Mouse (Mus musculus) splenic B cell, adult 2 months (primary cell): Measurements from ENCODE around the gene Sec1.
A peak's percentile ranks its signal among the peaks of the same experiment; 100 is the strongest.

Source experiments
- DNase-seq: peaks from one replicate; pipeline ENCODE4 v3.0.0-alpha.2; 2011; ENCODE audit warnings: low read depth, low spot score
- H3K27me3 ChIP-seq: 2 replicates; pipeline ENCODE4 v1.6.1; 2012; ENCODE audit warnings: mild to moderate bottlenecking, low read length, moderate library complexity, mixed read lengths; ENCODE audit not compliant: control insufficient read depth, poor library complexity, insufficient read depth, severe bottlenecking
- H3K36me3 ChIP-seq: 2 replicates; pipeline ENCODE4 v1.6.1; 2012; ENCODE audit warnings: mild to moderate bottlenecking, low read length, moderate library complexity, mixed read lengths; ENCODE audit not compliant: control insufficient read depth, poor library complexity, insufficient read depth, severe bottlenecking

Gene Sec1

DNA sequence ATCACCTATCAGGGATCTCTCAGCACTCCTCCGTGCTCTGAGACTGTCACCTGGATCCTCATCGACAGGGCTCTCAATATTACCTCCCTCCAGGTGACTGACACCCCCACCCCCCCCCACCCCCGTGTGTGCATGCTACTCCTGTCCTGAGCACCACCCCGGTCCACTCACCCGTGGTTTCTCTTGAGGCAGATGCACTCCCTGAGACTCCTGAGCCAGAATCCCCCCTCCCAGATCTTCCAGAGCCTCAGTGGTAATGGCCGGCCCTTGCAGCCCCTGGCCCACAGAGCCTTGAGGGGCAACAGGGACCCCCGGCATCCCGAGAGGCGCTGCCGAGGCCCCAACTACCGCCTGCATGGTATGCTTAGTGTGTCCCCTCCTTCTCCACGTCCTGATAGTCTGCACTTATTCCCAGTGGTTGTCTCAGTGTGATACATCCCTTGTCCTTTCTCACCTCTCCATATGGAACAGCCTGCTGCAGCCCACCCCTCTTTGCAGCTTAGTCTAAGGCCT is 9.4 kb upstream of the Sec1 start:
- DNase-seq, result no peak
- no peaks in the 10 kb centered on the region for H3K27me3 ChIP-seq
- H3K36me3 ChIP-seq, result no peaks in the 10 kb centered on the region

- no peak for DNase-seq
- Histone ChIP-seq H3K27me3 (no peaks in the 10 kb centered on the region), H3K36me3 (no peaks in the 10 kb centered on the region)
These were observed 8.8 kb upstream of the Sec1 start for GRCm38 (mm10) chr7:45702809-45703520.

DNA sequence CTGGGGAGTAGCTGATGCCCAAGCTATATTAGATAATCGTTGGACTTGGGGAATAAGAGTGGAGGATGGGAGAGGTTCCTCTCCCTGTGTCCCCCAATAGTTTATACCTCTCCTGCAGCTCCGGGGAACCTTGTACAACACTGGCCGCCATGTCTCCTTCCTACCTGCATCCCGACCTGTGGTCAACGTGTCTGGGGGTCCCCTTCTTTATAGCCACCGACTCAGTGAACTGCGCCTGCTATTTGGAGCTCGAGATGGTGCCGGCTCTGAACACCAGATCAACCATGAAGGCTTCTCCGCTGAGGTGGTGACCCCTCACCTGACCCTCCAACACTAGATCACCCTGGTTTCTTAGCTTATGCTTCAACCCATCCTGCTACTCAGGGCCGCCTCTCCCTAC is 8.1 kb upstream of the Sec1 start:
- Histone ChIP-seq H3K36me3 (no peaks in the 10 kb centered on the region), H3K27me3 (no peaks in the 10 kb centered on the region)
- DNase-seq, result no peak

DNA sequence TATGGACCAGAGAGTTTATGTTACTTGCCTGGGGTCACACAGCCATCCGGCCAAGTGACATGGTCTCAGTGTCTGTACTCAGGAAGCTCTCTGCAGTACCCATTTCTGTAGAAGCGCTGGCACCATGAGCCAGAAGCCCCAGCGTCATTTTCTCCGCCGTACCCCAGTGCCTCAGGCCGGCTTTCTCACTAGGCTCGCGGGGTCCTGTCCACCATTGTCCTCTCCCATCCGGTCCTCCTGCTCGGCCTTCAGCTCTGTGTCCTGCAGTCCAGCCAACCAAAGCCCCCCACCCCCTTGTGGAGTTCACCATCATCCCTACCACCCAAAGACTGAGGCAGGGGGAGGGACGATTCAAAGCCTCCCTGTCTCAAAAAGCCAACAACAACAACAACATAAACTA is 7.4 kb upstream of the Sec1 start:
- no peak for DNase-seq
- Histone ChIP-seq H3K27me3 (no peaks in the 10 kb centered on the region), H3K36me3 (no peaks in the 10 kb centered on the region)

DNA sequence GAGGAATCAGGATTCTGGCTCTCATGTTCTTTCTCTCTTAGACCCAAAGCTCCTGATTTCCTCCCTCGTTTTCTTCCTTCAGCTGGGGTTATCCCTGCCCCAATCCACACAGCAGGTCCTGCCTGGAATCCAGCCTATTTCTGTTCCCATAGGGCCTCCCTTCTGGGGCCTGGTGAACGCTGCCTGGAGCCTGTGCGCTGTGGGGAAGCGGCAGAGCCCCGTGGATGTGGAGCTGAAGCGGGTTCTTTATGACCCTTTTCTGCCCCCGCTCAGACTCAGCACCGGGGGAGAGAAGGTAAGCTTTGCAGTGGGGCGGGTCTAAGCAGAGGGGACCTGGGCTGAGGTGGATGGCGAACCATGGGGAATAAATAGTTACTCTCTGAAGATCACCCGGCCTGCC is 6.9 kb upstream of the Sec1 start:
- no peaks in the 10 kb centered on the region for H3K27me3 ChIP-seq
- DNase-seq, result no peak

GRCm38 (mm10) chr7:45700301-45701015 is 6.3 kb upstream of the Sec1 start:
- peak; percentile 78 for DNase-seq
- Histone ChIP-seq H3K27me3 (no peaks in the 10 kb centered on the region), H3K36me3 (no peaks in the 10 kb centered on the region)

More for the DNA sequence above, 6.9 kb upstream of the Sec1 start:
- H3K36me3 ChIP-seq, result no peaks in the 10 kb centered on the region

- no peaks in the 10 kb centered on the region for H3K27me3 ChIP-seq
- DNase-seq, result no peak
- H3K36me3 ChIP-seq, result no peaks in the 10 kb centered on the region
These were observed 5.4 kb upstream of the Sec1 start, which contains the start of gene Car11 for GRCm38 (mm10) chr7:45699523-45700141. TSS of gene Car11 (plus strand) at chr7:45699843.

GRCm38 (mm10) chr7:45697894-45698293 is 3.7 kb upstream of the Sec1 start:
- Histone ChIP-seq H3K27me3 (no peaks in the 10 kb centered on the region), H3K36me3 (no peaks in the 10 kb centered on the region)
- DNase-seq, result no peak

- no peaks in the 10 kb centered on the region for H3K27me3 ChIP-seq
- no peaks in the 10 kb centered on the region for H3K36me3 ChIP-seq
- DNase-seq, result no peak
These were observed 896 bp upstream of the Sec1 start for GRCm38 (mm10) chr7:45695098-45695497.

DNA sequence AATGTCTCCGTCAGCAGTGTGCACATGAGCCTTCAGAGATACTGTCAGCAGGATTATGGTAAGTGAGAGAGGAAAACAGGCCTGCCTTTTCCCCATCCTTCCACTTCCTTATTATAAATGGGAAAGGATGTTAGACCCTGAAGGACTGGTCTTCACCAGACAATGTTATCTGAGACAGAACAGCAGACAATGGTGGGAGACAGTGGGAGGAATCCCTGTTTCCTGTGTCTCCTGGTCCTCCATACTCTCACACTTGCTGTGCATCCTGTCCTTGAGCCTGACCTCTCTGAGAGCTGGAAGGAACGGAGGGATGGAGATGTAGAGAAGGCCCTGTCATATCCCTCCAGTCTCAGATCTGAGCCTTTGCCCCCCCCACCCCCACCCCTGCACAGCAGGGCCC is 1.8 kb downstream of the Sec1 start:
- Histone ChIP-seq H3K36me3 (no peaks in the 10 kb centered on the region), H3K27me3 (no peaks in the 10 kb centered on the region)
- DNase-seq, result no peak

DNA sequence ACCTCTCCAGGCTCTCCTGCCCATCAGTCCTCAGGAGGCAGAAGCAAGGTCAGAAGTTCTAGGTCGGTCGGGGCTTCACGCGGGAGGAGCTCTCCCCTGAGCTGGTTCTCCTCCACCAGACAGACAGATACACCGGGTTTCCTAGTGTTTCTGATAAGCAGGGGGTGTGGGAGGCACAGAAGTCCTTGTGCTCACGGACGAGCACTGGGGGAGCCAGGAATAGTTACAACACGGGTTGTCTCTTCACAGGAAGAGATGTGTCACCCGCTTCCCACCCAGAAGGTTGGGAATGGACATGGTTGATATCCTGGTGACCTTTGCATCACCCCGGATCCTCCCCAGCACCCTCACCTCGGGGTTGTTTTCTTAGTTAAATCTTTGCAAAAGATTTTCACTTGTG is 4.4 kb downstream of the Sec1 start:
- no peak for DNase-seq
- Histone ChIP-seq H3K27me3 (no peaks in the 10 kb centered on the region), H3K36me3 (no peaks in the 10 kb centered on the region)

DNA sequence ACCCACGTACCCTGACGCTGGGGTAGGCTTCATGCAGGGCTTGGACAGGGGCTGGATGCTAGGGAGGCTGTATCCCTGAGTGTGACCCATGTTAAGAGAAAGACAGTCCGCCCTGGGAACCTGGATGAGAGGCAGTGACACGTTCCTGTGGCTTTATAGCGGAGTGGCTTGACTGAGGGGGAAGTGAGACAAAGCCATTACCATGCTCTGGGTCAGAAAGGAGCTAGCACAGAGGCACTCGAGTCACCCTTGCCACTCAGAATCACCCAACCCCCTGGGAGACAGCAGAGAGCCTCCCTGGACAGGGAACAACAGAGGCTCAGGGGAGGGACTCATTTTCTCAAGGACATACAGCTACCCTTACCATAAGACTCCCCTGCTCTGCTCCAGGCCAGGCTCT is 5.1 kb downstream of the Sec1 start:
- DNase-seq, result no peak
- H3K27me3 ChIP-seq, result no peaks in the 10 kb centered on the region
- H3K36me3 ChIP-seq, result no peaks in the 10 kb centered on the region

- H3K27me3 ChIP-seq, result no peaks in the 10 kb centered on the region
- DNase-seq, result no peak
- no peaks in the 10 kb centered on the region for H3K36me3 ChIP-seq
These were observed 7.4 kb downstream of the Sec1 start for GRCm38 (mm10) chr7:45686841-45687240.

DNA sequence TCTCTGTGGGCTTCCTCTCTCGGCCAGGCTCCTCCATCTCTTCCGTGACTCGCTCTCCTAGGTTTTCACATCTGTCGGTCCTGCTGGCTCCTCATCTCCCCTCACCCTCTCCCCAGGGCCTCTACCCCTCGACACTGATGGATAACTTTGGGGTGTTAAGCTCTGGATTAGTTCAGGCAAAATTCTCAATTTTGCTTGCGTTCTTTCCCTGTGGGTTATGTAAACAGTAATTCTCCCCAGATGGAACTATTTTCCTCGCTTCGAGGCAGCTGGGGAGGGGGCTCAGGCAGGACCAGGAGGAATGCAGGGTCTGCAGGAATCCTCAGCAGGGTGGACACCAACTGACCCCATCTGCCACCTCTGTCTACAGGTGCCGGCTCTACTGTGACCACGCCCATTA is 8.4 kb downstream of the Sec1 start:
- Histone ChIP-seq H3K27me3 (no peaks in the 10 kb centered on the region), H3K36me3 (no peaks in the 10 kb centered on the region)
- DNase-seq, result no peak

DNA sequence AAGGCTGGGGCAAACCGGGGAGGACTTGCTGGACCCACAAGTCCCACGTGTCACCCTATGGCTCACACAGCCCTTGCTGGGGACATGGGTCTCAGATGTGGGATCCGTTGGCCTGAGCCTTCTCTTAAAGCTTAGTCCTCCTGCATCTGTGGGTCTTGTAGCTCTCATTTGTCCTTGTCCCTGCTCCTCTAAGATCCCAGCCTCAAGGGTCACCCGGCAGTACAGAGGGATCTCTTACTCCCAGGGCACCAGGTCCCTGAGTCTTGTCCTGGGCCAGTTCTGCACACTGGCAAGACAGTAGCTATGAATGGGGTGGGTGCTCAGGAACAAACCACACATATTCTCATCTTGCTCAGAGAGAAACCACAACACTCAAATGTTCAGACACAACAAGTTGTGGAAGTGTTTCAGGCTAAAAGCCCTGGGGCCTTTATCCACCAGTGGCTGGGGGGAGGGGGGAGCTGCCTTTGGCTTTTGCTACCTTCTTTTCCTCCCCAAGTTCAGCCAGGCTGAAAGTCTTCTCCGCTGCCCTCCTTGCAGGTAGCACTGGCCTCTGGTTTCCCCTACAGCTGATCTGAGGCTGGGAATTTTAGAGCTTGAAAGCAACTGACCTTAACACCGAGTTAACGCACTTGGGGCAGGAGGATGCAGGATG is 10.7 kb downstream of the Sec1 start, which contains the start of gene Ntn5:
Ntn5 (plus strand) TSS at position 627 of the 655 bp plus-strand sequence.
- H3K27me3 ChIP-seq, result no peaks in the 10 kb centered on the region
- DNase-seq, result no peak
- H3K36me3 ChIP-seq, result no peaks in the 10 kb centered on the region
